Mouse (Mus musculus) yolk sac, embryonic 10.5 days (tissue): ENCODE results near the gene Pah.

Experiments
- DNase-seq: peaks from one replicate; pipeline ENCODE4 v3.0.0-alpha.2; 2017; ENCODE audit warnings: low spot score

The Pah gene

DNA sequence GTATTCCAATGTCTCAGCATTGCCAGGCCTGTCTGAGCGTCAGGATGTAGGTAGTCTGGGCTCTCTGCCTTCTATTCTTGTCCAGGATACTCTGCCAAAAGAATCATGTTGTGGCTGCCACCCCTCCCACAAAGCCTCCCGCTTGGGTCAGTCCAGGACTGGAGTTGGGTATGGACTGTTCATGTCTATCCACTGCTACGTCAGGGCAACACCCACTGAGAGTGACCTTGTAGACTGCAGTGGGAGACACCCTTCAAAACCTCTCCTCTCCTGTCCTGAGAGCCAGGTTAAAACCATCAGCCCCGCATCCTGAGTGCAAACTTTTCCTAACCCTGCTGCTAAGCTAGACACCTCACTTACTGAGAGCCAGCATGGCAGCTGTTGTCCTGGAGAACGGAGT is at the start of gene Pah:
Gene Pah, plus strand, starts transcription at position 150 of the 400 bp plus-strand sequence.
- DNase-seq = no peak

DNA sequence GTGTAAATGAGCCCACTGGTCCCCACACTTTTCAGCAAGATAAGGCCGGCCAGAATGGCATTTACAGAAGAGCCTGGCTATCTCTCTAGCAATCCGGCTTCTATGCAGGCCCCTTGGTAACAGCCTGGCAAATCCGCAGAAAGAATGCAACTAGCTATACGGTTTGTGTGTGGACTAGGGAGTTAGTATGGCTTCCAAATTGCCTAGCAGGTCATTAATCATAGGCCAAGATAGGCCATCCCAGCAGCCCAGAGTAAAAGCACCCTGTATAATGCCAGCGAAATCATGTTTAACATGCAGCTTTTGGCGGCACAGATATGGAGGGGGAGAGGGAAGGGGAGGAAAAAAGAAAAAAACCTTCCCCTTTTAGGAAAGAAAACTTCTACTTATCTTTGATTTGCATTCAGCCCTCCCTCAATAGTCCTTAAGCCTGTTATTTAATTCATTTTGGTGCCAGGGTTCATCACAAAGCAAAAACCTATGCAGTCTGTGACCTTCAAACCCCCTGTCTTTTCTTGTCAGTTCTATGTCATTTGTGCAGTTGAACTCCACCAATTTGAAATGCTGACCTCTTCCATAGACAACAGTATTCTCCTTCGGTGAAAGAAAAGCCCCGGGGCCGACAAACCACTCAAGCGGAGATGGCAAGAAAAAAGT is 48.0 kb upstream of the Pah start:
- no peak for DNase-seq

DNA sequence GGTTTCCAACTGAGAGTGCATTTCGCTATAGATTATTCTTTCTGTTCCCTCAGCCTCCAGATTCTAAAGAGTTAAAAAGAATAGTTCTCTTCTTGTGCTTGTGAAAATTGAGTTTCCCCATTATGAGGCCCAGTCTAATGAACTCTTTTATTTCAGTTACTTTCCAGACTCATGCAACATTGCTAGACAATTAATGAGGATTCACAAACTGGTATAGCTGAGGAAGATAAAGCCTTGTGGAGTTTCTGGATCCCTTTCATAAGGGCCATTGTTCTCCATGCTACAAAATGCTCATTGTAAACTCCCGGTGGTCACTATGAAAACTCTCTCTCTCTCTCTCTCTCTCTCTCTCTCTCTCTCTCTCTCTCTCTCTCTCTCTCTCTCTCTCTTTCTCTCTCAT is 46.6 kb upstream of the Pah start:
- no peak for DNase-seq

DNA sequence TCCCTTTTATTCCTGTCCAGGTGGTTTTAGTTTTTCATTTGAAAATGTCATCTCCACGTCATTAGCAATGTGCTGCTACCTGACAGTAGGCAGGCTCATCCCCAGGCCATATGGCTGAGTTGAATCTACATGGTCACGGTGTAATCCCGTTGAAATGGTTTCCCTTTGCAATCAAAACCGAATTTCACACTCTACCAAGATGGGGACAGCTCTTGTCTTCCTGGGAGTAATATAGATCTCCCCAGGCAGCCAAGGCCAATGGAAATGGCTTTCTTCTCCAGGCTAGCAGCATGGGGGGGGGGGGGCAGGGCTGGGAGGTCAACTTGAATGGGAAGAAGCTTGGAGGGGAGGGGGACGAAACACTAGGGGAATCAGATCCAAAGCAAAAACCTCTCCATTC is 43.7 kb upstream of the Pah start:
- no peak for DNase-seq

DNA sequence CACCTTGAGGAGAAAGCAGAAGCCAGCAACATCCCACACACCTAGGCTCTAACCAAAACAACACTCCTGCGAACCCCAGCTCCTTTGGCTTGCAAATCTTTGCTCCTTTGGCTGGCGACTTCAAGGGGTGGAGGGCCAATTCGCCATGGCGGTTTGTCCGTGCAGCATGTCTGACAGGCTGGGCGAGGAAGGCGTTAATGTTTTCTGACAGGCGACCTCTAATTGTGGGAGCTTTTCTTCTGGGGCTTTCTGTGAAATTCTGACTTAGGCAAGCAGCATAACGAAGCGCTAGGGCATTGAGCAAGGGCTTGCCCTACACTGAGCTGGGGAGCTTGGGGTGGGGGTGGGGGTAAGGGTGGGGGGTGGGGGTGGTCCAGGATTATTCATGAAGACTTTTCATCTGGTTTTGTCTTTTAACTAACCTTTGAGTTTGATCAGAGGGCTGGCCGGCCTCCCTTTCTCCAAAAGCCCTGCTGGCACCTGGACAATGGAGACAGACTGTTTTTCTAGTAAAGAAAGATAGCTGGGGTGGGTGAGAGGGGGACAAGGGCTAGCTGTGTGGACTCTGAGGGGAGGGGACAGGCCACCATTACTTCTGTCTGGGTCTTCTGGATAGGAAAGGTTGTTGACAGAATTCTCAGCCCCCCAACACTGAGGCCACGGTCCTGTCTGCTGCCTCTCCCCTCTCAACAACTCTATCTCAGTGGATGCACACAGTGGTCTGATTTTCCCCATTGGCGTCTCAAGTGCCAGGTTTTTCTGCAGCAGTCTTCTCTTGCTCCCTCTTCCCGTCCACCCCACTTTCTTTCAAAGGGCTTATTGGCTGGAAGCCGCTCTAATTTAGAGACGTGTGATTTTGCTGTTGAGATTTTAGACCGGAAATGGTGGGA is 36.5 kb upstream of the Pah start:
- no peak for DNase-seq

DNA sequence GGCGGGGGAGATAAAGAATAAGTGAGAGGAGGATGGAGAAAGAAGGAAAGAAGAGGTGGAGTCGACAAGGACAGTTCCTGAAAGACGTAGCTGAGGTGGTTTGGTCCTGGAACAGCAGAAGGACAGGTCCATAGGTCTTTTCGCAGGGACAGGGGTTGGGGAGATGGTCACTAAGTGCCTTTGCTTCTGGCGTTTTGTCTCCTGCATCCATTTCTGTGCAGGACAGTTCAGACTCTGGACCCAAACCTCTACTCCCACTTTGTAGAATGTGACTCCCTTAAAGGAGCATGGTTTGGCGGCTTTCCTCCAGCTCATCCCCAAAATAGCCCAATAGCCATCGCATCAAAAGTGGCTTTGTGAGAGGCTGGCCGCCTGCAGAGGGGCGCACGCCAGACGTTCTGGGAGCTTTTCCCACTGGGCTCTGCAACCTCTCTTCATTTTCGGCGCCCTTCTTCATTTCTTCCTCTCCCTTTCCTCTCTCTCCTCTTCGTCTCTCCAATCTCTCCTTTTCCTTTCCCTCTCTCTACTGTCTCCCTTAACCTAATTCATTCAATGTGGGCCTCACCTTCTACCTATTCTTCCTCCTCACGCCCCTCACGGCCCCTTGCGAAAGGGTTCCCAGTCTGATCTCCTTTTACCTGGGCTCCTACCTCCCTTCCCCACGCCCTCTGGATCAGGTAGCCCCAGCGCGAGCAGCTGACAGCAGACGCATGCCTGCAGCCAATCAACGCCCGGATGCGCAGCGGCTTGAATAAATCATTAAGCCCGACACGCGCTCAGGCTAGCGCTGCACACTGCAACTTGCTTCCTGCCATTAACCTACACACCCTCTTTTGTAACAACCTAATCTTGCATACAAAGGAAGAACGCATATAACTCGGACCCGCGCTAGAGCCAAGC is 35.6 kb upstream of the Pah start:
- peak; percentile 61 for DNase-seq

DNA sequence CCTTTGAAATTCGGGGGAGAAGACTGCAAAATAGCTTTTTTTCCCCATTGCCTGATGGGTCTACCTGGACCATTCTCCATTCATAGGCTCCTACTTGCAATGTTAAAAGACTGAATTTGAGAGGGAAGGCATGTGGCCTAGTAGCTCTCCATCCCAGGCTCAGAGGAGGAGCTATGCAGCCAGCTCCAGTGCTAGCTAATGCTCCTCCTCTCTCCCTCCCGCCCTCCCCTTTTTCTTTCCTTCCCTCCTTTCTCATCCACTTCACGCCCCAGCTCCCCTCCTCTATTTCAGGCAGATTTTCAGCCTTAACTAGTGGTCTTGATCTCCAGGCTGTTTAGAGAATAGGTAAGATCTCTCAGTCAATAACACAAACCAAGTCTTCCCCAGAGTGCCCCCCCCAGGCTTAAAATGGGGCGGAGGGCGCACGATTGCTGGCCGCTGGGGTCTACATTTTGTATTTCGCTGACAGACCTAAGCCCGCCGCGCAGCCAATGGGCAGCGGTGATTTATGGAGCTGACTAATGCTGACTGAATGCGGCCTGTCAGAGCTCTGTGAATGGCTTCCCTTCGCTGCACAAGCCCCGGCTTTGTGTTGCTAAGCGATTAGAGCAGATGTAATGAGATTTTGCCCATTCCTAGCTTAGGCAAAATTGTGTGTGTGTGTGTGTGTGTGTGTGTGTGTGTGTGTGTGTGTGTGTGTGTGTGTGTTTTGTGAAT is 33.0 kb upstream of the Pah start:
- no peak for DNase-seq

DNA sequence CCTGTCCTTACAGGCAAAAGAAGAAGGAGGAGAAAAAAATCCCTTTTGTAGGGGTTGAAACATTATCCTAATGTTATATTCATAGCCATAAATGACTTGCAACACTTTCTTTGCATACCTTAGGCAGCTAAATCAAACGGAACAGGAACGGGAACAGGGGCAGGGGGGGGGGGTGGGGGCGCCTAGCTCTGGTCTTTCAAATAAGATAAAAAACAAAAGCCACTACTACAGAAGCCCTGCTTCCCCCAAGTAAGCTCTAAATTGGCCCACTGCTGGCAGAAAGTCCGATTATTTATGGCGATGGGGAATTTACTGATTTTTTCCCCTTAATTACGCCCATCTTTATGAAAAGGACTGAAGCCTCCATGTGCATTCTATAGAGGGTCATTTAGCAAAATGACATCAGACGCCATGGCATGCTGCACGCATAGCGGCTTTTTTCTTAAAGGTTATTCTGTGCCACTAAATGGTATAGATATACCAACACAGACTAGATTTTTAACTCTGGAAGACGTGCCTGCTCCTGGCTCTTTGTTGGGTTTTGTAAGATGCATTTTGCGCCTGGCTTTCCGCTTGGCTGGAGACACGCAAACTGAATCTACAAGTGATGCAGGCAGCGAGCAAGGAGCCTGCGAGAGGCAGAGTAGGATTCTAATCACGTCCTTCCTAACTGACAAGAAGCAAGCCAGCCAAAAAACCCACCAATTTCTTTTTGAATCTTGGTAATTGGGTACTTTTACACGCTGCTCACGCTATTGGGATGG is 32.2 kb upstream of the Pah start:
- DNase-seq = no peak

DNA sequence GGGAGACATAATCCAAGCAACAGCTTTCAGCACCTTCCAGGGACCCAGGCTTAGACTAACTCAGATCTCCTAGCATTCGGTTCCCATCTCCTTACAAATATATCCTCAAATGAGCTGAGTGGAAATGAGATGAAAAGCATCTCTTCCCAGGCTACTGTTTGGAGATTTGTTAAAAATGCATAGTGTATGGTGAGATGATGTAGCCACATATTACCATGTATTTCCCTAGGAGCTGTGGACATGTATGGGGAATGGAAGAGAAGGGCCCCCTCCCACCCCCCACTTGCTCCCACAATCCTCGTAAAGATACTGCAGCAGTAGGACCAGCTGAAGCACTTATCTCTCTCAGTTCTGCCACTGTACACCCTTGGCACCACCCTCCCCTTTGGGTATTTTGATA is 31.3 kb upstream of the Pah start:
- no peak for DNase-seq

DNA sequence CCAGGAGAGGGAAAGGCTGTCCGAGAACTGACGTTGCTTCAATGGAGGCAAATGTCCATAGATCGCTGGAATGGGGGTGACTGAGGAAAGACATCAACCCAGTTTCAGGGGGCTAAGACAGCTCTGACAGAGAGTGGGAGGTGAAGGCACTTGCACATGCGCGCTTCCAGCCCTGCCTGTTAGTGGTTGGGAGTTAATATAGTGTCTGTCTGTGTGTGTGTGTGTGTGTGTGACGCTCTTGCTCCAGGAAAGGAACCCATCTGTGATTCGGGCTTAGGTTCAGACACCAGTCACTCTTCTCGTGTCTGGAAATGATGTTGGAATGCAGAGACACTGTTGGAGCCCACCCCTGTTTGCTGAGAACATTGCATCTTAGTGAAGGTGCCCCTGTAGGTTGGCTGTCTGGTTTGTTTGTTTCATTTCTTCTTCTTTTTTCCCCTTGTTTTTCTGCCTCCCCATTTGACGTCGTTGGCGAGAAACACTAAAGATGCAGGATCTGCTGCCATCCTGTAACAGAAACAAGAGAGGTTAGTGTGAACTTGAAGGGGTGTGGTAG is 30.0 kb upstream of the Pah start:
- DNase-seq = no peak

DNA sequence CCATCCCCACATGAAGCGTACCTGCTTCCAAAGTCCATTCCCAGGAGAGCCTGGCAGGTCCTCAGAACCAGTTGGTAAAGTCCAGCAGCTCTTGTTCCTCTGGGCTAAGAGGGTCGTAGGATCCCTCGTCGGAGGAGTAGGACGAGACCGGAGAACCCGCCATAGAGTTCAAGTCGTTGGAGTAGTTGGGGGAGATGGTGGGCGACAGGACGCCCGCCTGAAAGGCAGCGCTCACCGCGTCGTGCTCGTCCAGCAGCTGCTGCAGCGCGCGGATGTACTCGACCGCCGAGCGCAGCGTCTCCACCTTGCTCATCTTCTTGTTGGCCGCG is 29.3 kb upstream of the Pah start:
- no peak for DNase-seq

DNA sequence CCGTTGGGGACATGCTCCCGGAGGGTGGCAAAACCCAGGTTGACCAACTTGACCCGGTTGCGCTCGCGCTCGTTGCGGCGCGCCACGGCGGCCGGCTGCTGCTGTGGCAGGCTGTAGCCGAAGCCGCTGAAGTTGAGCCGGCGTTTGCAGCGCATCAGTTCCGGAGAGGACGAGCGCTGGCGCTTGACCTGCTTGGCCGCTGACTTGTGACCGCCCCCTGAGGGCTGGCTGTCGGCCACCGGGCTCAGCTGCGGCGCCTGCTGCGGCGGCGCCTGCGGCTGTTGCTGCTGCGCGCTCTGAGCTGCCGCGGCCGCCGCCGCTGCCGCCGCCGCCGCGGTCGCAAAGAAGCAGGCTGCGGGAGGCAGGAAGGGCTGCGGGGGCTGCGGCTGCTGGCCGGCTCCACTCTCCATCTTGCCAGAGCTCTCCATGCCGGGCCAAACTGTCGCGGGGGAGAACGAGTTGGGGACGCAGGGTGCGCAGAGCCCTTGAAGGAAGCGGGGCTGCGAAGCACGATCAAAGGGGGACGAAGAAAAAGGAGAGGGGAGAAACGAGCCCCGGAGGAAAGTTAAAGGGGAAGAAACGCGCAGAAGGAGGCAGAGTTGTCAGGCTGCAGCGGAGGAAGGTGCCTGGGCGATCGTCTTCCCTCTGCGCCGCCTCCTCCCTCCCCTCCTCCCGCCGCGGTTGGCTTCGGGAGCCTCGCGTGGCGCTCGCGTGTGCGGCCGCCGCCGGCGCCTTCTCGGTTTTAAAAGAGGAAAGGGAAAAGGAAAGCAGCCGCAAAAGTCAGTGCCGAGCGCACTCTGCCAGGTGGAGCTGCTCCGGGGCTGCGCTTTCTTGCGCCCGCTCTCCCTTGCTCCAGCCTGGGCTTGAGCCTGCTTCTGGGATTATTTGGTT is 28.7 kb upstream of the Pah start:
- DNase-seq = peak; percentile 52

DNA sequence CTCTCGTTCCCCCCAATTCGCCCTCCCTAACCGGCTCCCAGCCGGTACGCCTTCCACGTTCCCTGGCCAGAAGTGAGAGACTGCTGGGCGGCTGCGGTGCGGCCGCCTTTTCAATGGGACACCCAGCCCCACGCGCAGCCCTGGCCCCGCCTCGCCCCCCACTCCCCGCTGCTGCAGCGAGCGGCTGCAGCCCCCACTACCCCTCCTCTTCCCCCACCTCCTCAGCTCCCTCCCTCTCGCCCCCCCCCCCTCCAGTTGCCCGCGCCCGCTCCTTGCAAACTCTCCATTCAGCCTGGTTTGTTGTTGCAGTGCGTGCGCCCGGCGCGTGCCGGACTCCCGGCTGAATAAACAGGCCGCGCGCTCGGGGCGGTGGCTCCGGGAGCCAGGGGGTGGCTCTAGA is 28.0 kb upstream of the Pah start, which contains the start of gene Ascl1:
Gene Ascl1, minus strand, starts transcription at position 85 of the 400 bp plus-strand sequence.
- DNase-seq = no peak

DNA sequence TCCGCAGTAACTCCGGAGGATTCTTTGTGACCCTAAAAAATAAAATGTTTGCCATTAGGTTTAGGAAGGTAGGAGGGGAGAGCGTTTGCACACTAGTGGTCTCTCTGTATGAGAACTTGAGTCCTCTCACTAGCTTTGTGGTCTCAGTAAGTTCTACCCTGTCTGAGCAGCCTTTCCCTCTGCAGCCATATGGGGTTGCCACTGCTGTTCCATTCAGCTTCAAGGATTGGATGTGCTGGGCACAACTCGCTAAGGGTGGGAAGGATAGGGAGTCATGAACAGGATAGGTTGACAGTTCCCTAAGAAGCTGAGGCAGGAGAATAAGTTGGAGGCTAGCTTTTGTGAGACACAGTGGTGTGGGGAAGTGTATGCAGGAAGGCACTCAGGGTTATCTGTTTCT is 27.4 kb upstream of the Pah start:
- DNase-seq = no peak

DNA sequence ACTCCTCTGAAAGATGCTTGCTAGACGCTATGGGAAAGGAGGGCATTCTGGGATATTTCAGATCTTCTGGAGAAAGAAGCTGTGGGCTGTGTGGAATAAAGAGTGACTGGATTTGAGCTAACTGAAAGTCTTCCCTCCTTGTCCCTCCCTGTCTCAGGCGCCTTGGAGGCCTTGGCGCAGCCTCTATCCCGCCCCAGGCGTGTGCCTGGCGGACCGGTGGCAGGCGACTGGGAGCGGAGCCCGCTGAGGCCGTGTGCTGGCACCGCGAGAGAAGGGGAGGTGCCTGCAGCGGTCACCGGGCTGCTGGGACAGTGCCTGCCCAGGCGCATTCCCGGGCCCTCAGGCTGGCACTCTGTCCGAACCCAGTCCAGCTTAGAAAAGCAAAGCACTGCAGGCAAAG is 27.0 kb upstream of the Pah start:
- DNase-seq = no peak

DNA sequence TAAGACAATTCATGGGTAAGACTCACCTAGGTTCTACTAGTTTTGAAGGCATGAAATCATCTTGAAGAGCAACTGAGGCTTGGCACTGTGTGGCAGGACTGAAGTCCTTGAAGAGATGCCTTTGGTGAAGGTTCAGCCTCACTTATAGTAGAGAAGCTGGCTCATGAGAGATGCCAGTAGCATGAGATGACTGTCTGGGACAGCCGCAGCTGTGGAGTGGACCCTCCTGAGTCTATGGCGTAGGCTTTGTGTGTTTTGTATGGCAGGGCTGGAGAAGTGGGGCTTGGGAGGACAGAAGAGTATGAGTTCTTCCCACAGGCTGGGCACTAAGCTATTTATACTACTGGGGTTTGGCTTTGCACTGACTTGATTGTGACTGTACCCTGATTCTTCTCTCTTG is 24.5 kb upstream of the Pah start:
- DNase-seq = no peak

DNA sequence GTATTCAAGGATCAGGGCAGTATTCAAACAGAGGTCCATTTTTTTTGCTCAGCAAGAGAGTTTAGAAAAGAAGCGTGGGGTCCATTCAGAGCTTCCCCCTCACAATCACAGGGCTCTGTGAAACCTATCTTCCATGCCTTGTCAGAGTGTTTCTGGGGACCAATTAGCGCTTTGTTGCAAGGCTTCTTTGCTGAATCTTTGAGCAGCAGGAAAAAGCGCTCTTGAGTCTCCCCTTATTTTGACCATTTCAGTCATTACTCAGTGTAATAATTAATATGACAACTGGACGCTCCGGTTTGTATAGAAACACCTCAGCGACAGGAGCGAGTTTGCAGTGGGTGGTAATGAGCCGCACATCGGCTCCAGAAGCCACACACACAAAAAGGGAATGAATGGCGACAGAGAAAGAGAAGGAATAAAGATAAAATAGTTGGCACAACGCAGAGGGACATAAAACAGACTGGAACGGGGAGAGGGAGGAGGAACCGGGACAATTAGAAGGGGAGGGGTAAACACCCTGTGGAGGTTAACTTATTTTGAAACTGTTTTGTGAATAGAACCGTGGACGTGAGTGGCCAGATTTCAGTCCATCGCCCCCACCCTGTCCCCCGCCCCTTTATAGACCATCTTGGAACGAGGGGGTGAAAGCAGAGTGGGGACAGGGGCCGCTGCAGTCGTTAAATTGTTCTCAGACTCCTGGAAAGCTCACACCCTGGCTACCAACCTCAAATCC is 20.5 kb upstream of the Pah start:
- no peak for DNase-seq

DNA sequence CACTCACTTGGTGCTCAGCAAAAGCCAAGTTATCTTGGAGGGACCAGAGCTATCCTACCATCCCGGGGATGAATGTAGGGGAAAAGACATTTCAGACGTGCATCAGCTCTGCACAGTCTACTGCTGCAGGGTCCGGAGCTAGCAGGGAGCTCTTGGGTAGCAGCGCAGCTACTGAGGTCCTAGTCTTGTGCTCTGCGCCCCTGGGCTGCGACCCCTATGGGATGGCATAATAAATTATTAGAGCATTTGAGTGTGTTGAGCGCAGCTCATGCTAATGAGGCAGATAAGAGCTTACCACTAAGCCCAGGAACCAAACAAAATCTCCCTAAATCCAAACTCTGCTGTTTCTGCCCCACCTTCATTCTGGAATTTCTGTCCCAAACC is 19.9 kb upstream of the Pah start:
- DNase-seq = no peak

DNA sequence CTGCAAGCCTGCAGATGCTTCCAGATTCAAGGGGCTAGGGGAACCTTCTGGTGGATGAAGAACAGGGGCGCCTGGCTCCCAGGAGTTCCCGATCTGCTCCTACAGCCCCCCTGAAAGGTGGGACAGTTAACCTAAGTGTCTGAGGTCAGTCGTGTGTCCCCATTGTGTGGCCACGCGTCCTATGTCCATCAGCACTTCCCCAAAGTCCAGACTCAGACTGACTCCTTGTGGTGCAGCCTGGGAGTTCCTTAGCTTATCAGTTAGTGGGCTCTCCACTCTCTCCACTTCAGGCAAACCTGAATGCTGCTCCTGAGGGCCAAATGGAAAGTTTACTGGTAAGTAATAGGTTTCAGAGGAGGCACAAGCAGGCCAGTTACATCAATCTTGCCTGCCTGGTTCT is 19.3 kb upstream of the Pah start:
- DNase-seq = no peak
